Mouse (Mus musculus) sigmoid colon, adult 10 weeks (tissue): ENCODE measurements around the gene Myh13. TPM values are rescaled to one million over a fixed set of nuclear protein-coding genes. Genes with fewer than 3 reads are reported as not detected.

Experiments used
- polyA plus RNA-seq: library from polyadenylated mRNA; stranded (reverse); fragments of 350-450 nt; fragmentation: Illumina TruSeq; extraction: RNeasy Lipid Tissue Mini Kit (QIAGEN cat#74804); gene quantifications from one replicate; pipeline ENCODE4 v1.2.3, GENCODE M21; 2014; ENCODE audit warnings: low read depth, low replicate concordance

The Myh13 gene
- polyA plus RNA-seq = not detected

DNA sequence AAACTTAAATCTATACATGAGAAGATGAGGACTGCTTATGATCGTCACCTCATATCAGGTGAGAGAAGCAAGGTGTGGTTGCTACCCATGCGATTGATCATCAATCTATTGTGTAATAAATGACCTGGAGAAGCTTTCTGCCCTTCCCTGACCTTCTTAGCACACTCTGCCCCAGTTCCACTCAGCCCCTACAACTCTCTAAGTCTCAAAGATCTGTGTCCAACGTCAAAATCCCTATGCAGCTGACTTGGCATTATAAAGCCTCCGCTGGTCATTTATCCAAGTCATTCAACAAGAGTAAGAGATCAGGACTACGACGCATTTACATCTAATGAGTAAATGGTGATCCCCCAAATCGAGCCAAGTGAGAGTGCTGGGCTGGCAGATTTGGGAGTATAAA is at the start of gene Myh13:
Myh13 (plus strand) TSS at position 301 of the 400 bp plus-strand sequence.

GRCm38 (mm10) chr11:67276601-67277174 is 44.8 kb upstream of the Myh13 start, which contains the start of gene Myh8:
Gene Myh8, plus strand, starts transcription at chr11:67277124.

Other genes starting within 250 kb of the Myh13 start
- gene Myh3, start 243.4 kb upstream of the Myh13 start, polyA plus RNA-seq = not detected
- gene Myh2, start 150.6 kb upstream of the Myh13 start, polyA plus RNA-seq = 0.25 TPM
- gene Myh1, start 121.6 kb upstream of the Myh13 start, polyA plus RNA-seq = not detected
- not detected for gene Myh4, start 83.6 kb upstream of the Myh13 start, polyA plus RNA-seq
- gene Myh8, start 44.5 kb upstream of the Myh13 start, polyA plus RNA-seq = not detected
- 9.2 TPM for gene Gas7, start 133.8 kb downstream of the Myh13 start, polyA plus RNA-seq